Mouse (Mus musculus): ENCODE results near the gene Ciart.

GRCm38 (mm10) chr3:95902643-95903042 lies 20.6 kb upstream of the Ciart start:
- no peak for TF ChIP-seq CTCF (IDR thresholded peaks at IDR 0.05; ENCODE audit: low read depth)
- TF ChIP-seq EP300 (IDR thresholded peaks at IDR 0.05; ENCODE audit: low read depth) = no peak
